Mouse (Mus musculus): ENCODE measurements around the gene Ppp1ca. TPM values are rescaled to one million over a fixed set of nuclear protein-coding genes. Genes with fewer than 3 reads are reported as not detected.

The Ppp1ca gene
- 100 to 1,000 TPM; 266 to 269 TPM for total RNA-seq (2021)
- long read RNA-seq, experiment 1, transcript Ppp1ca-201 (7 exons, 1,473 nt), result major isoform, 326 of 369 reads
- long read RNA-seq, experiment 1, partial matches to known transcripts, result 19 of 369 reads
- long read RNA-seq, experiment 1, other reads (novel, unspliced or antisense), result 24 of 369 reads
- long read RNA-seq, experiment 2, transcript Ppp1ca-201 (7 exons, 1,473 nt), result major isoform, 297 of 327 reads
- long read RNA-seq, experiment 2, partial matches to known transcripts, result 10 of 327 reads
- long read RNA-seq, experiment 2, other reads (novel, unspliced or antisense), result 17 of 327 reads

GRCm38 (mm10) chr19:4191528-4192250 lies at the start of gene Ppp1ca:
Ppp1ca (plus strand) TSS chr19:4192065.
- DNase-seq, result peak; percentile 99
- intact Hi-C loops (cut with DNase I; ENCODE audit: low total_unique reads), result no loop called here

DNA sequence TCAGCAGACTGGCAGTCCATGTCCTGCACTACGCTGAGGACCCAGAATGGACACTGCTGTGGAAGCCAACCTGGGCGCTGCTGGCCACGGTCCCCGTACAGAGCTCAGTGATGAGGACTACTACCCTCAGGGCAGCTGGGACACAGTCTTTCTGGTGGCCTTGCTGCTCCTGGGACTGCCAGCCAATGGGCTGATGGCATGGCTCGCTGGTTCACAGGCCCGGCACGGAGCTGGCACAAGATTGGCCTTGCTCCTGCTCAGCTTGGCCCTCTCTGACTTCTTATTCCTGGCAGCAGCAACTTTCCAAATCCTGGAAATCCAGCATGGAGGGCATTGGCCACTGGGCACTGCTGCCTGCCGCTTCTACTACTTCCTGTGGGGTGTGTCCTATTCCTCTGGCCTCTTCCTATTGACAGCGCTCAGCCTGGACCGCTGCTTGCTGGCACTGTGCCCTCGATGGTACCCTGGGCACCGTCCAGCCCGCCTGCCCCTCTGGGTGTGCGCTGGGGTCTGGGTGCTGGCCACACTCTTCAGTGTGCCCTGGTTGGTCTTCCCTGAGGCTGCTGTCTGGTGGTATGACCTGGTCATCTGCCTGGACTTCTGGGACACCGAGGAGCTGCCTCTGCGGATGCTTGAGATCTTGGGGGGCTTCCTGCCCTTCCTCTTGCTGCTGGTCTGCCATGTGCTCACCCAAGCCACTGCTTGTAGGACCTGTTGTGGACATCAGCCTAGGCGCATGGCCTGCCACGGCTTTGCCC lies 49.3 kb upstream of the Ppp1ca start:
- intact Hi-C loops (cut with DNase I; ENCODE audit: low total_unique reads), result no loop called here
- no peak for DNase-seq

DNA sequence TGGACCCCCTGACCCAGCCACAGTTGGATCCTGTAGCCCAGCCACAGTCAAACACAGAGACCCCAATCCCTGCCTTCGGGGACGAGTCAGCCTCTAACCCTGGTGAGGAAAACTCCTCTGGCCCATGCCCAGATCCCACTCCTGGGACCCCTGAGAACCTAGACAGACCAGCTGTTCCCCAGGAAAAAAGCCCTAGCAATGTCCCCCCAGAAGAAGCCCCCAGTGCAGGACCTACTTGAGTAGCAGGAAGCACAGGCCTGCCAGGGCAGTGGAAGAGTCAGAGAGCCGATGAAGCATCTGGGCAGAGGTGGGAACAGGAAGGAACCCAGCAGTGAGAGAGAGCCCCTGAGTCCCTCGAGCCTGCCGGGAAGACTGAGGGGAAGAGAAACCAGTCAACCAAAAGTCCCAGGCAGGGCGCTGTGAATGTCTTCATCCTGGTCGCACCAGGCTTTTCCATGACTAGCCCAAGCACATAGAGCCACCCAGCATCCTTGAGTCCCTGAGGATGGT lies 48.1 kb upstream of the Ppp1ca start, which contains the start of gene Cabp4:
Cabp4 (minus strand) TSS at position 275 of the 510 bp plus-strand sequence.
- intact Hi-C loops (cut with DNase I; ENCODE audit: low total_unique reads), result no loop called here
- no peak for DNase-seq

- DNase-seq, result no peak
- intact Hi-C loops (cut with DNase I; ENCODE audit: low total_unique reads), result no loop called here
Observed at GRCm38 (mm10) chr19:4144550-4145498, 47.0 kb upstream of the Ppp1ca start.

DNA sequence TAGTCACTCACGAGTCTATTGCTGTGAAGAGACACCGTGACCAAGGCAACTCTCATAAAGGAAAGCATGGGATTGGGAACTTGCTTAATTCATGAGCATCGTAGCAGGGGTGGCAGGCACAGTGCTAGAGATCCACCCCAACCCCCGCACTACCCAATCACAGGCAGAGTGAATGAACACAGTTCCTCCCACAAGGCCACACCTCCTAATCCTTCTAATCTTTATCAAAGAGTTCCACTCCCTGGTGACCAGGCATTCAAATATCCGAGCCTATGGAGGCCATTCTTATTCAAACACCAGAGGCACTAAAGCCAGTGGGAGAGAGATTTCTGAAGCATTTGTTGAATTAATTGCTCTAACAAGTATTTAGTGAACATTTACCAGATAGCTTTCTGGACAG lies 45.9 kb upstream of the Ppp1ca start:
- no peak for DNase-seq
- intact Hi-C loops (cut with DNase I; ENCODE audit: low total_unique reads), result no loop called here

DNA sequence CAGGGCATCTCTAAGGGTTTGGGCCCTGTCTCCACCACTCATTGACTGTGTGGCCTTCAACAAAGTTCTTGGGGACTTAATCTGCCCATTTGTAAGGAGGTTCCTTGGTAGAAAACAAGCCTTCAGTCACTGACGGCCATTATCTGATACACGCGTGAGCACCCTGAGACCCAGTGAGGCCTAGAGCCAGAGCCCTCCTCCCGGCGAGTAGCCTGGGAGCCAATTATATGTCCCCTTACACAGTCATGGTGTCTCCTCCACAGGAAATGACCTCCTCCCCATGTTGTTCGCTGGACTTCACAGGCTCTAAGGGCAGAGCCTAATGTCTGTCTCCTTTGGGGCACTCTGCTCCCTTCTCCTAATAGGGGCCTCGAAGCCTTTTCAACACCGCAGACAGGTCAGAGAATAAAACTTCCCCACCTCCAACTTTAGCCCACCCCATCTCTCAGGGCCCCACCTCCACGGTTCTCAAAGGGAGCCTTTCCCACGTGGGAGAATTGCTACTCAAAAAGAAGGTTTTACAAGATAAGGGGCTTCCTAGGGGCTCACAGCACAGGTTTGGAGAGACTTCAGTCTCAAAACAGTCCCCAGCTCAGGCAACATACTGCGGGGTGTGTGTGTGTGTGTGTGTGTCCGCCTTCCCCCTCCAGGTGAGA lies 45.4 kb upstream of the Ppp1ca start:
- intact Hi-C loops (cut with DNase I; ENCODE audit: low total_unique reads), result no loop called here
- DNase-seq, result no peak

- intact Hi-C loops (cut with DNase I; ENCODE audit: low total_unique reads), result no loop called here
- no peak for DNase-seq
Observed at GRCm38 (mm10) chr19:4147022-4147405, 44.9 kb upstream of the Ppp1ca start.

GRCm38 (mm10) chr19:4147782-4148490 lies 43.9 kb upstream of the Ppp1ca start:
- no peak for DNase-seq
- intact Hi-C loops (cut with DNase I; ENCODE audit: low total_unique reads), result no loop called here

DNA sequence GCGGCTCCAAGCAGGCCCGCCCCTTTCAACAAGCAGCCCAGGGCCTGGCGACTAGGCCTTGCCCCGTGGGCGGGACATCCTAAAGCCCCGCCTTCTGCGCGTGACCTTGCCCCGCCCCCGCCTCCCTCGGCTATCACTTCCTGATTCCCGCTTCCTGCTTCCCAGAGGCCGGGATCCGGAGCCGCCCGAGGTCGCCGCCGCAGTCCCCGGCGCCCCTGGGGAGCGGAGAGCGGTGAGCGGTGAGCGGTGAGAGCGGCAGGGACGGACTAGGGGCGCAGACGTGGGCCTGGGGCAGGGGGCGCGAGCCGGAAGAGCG lies 43.4 kb upstream of the Ppp1ca start, which contains the start of gene Coro1b:
Coro1b (plus strand) TSS at position 129 of the 316 bp plus-strand sequence.
- peak; percentile 96 for DNase-seq
- intact Hi-C loops (cut with DNase I; ENCODE audit: low total_unique reads), result no loop called here

DNA sequence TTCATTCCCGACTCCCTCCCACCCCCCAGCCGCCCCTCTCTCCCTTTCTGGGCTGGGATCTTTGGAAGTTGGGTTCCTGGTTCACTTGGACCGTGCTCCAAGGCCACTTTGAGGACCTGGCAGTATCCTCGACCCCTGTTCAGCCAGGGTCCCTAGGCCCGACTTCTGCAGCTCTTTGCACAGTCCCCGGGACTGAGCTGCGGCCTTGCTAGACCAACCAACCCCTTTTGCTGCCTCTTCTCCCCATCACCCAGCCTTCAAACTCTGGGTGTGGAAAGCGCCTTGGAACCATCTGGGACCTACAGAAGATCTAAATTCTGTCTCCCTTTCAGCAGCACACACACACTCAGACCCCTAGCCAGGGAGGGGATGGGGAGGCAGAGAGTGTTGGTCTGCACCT lies 43.0 kb upstream of the Ppp1ca start:
- no peak for DNase-seq
- intact Hi-C loops (cut with DNase I; ENCODE audit: low total_unique reads), result no loop called here

GRCm38 (mm10) chr19:4149283-4149682 lies 42.6 kb upstream of the Ppp1ca start:
- no peak for DNase-seq
- intact Hi-C loops (cut with DNase I; ENCODE audit: low total_unique reads), result no loop called here

- no peak for DNase-seq
- intact Hi-C loops (cut with DNase I; ENCODE audit: low total_unique reads), result no loop called here
Observed at GRCm38 (mm10) chr19:4149764-4150461, 42.0 kb upstream of the Ppp1ca start.

DNA sequence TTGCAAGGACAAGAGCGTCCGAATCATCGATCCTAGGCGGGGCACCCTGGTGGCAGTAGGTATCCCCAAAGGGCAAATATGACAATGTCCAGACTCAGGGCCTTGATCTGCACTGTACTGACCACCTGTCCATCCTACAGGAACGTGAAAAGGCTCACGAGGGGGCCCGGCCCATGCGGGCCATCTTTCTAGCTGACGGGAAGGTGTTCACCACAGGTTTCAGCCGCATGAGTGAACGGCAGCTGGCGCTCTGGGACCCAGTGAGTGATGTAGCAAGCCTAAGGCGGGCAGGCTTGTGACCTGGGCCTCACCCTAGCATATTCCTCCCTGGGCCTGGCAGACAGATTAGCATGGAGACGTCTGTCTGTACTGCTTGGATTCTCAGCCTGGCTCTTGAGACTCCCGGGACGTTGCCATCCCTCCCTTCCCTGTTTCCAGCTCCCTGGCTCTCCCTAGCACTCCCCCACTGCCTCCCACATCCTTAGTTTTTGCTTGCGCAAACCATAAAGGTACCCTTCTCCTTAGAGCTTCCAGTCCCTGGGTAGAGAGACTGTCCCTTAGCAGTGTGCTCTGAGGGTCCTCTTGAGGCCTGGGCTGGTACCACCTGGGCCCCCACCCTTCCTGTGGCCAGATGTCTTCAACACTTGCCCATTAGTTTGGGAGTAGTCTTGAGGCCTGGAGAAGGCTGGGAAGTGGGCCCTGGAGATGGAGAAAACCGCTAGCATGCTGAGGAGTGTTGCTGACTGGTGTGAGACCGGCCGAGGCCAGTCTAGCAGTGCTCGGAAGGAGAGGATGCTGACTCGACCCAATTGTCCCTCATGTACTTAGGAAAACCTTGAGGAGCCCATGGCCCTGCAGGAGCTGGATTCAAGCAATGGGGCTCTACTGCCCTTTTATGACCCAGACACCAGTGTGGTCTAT lies 41.0 kb upstream of the Ppp1ca start:
- intact Hi-C loops (cut with DNase I; ENCODE audit: low total_unique reads), result no loop called here
- no peak for DNase-seq

GRCm38 (mm10) chr19:4151488-4151860 lies 40.4 kb upstream of the Ppp1ca start:
- DNase-seq, result no peak
- intact Hi-C loops (cut with DNase I; ENCODE audit: low total_unique reads), result no loop called here

DNA sequence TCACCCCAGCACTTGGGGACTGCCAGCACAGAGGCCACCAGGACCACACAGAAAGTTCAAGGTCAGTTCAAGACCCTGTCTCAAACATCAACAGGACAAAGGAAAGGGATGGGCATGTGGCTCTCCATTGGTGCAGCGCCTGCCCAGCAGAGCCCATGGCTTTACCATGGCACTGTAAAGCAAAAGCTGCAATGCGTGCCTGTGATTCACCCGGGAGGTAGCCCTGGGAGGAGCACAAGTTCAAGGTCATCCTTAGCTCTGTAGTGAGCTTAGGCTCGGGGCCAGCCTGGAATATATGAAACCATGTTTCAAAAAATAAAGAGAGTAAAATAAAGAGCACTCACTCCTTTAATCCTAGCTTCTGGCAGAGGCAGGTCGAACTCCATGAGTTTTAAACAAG lies 40.0 kb upstream of the Ppp1ca start:
- no peak for DNase-seq
- intact Hi-C loops (cut with DNase I; ENCODE audit: low total_unique reads), result no loop called here

- intact Hi-C loops (cut with DNase I; ENCODE audit: low total_unique reads), result no loop called here
- DNase-seq, result no peak
Observed at GRCm38 (mm10) chr19:4152445-4153231, 39.2 kb upstream of the Ppp1ca start.
